Mouse (Mus musculus) heart, postnatal 0 days (tissue): Measurements from ENCODE around the gene Schip1.

Experiments used
- CTCF ChIP-seq: IDR thresholded peaks from 2 replicates; pipeline ENCODE4 v1.5.1; 2016; ENCODE audit warnings: antibody characterized with exemption, control low read depth, low read depth
- EP300 ChIP-seq: IDR thresholded peaks from 2 replicates; pipeline ENCODE4 v1.6.1; 2016; ENCODE audit warnings: antibody characterized with exemption, low read depth

DNA sequence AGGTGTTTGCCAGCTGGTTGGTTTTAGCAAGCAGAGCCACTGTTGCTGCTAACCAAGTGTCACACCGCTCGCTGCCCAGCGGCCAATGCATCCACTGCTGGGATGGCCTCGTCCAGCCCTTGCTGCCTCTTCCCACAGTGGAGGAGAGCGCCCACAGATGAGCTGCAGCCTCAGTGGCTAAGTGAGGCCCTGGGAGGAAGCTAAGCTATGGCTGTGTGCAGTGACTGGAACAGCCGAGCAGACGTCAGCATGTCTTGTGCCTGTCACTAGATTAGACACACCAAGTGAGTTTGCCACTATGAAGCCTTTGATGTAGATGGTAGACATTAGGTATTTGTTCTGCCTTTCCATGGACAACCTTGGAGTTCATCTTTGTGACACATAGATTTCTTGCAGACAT lies 480.2 kb downstream of the Schip1 start:
- TF ChIP-seq CTCF (no peak), EP300 (no peak)
